Mouse (Mus musculus): ENCODE measurements at regions not wholly inside any gene's neighbourhood (a gene's known extent, or its start where the extent isn't known, plus 50 kb on each side); places are given as distances from the start of the nearest gene placed in this dataset.

DNA sequence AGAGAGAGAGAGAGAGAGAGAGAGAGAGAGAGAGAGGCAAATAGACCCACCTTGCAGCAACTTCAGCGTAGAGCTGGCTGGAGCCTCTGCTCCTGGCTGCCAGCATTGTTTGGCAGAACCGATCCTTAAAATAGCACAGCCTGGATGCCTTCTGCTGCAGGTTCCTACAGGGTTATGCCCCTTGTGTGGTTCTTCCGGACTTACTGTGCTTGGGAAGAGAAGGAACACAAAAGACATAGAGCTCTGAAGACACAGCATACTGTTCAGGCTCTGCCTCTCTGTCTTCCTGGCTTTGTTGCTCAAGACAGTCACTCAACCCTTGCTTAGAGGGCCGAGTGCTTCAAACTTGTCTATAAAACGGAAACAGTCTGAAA, 86.2 kb upstream of the Slc25a26 start:
- TF ChIP-seq EP300 (IDR thresholded peaks at IDR 0.05; ENCODE audit: insufficient read depth, low read depth, low read length), result no peak
- TF ChIP-seq CTCF (IDR thresholded peaks at IDR 0.05; ENCODE audit: low read depth, low read length), result no peak

Data from ES-Bruce4 (cell line).